Mouse (Mus musculus) thymus, postnatal 25 days (tissue): ENCODE results near the gene Gm49388.
"Not testable (repeated sequence)": the region's sequence is repeated elsewhere in the genome, so short reads cannot be mapped to it uniquely, and the experiment has no call there.

Experiments
- DNase-seq: peaks from one replicate; pipeline ENCODE4 v3.0.0; 2022

The Gm49388 gene

DNA sequence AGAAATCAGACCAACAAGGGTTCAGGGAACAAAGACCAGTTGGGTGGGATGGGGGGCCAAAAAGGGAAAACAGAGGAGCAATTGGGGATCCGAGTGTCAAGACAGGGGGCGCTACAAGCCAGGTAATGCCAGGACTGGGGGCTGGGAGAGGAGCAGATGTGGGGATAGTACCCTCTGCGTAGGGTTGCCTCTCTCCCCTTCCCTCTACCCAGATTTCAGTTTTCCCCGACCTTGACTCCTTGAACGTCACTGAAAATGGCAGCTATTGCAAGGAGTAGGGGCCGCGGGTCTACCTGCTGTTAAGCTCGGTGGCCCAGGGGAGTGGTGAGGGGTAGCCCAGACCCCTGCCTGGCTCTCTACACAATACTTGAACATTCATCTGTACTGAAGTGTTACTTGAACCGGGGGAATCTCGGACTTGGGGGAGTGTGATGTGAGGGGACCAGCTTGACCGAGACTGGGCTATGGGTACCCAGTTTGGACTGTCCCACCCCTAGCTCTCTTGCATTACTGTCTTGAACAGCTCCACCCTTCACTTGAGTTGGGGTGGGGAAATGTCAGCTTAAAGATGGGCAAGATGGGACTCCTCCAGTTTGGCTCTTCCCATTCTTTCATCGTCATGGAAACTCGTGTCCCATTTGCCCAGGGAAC, 16.9 kb upstream of the Gm49388 start:
- DNase-seq = peak; percentile 37

DNA sequence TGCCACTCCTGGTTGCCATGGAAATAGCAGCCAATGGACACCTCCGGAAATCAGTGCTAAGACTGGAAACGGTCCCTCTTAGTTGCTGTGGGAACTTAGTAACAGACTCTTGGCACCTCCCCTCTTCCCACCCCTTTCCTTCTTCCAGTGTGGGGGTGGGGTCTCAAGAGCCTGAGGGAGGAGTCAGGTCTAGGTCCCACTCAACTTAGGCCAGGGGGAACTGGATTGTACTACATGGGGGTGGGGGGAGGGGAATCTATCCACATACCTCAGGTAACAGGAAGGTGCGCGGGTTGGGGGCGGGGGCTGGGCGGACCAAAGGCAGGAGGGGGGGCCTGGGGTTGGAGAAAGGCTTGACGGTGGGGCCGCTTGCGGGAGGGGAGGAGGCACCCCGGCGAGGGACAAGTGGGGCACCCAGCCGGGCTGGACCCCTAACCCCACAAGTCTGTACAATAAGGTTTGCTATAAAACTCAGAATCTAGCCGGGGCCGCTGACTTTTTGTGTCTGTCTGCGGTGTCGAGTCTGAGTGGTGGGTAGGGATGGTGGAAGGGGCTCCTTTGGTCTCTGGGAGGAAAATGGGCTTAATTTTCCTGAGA, 16.3 kb upstream of the Gm49388 start:
- DNase-seq = peak; percentile 49

DNA sequence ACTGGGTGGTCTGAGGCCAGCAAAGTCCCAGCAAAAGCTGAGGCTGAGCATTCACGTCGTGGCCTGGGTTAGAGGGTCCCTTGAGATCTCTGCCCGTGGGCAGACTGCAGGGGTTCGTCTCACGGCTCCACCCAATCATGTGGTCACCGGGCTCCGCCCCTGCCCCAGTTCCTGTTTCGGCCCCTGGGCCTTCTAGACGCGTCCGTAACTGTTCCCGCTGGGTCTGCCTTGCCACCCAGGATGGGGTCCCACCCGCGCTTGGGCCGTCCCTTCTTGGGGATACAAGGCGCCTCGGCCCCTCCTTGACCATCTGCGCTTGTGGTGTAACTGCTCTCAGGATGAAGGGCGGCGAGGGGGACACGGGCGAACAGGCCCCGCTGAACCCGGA, 15.8 kb upstream of the Gm49388 start, which contains the start of gene Orai3:
Gene Orai3 (plus strand): TSS at position 165 of the 388 bp plus-strand sequence.
- DNase-seq = peak; percentile 68

DNA sequence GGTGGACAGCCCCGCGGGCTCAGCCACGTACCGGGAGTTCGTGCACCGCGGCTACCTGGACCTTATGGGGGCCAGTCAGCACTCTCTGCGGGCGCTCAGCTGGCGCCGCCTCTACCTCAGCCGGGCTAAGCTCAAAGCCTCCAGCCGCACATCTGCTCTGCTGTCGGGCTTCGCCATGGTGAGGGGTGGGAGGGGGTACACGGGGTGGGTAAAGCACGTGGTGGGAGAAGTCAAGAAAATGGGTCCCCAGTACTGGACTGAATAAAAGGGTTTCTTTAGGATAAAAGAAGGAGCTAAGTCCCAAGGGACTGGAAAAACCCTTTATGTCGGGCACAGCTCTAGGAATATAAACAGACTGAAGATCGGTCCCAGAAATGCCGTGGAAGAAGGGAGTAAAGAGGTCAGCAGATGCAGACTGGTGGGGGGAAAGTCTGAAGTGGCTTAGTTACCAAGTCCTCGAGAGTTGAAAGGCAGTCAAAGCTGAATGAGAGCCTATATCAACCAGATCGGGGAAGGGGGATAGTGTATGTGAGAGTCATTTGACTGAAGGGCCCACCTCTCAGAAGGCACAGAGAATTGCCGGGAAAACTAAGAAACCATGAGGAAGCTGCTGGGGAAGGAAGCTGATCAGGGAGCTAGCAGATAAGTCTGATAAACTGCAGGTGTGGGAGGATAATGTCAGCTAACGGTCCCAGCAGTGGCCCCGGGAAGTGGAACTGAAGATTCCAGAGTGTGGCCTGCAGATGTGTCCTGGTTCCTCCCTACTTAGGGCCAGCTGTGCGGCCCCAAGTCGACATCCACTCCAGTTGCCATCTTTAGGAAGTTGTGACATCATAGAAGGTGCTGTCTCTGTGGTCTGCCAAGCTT, 15.1 kb upstream of the Gm49388 start:
- DNase-seq = peak; percentile 13

DNA sequence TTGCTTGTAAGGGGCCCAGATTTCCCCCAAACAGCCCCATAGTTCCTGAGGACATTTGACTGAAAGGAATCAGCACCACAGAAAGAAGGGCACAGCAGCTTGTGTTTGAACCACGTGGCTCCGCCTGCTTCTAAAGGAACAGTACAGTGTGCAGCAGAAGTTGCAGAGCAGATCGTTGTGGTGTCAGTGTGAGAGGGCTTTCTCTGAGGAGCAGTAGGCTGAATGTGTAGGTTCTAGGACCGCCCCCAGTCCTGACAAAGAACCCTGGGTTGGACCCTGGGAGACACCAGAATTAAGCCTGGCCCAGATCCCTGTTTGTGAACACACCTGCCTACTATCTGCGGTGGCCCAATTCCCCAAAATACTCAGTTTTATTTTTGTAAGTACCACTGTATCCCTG, 14.1 kb upstream of the Gm49388 start:
- DNase-seq = peak; percentile 18

DNA sequence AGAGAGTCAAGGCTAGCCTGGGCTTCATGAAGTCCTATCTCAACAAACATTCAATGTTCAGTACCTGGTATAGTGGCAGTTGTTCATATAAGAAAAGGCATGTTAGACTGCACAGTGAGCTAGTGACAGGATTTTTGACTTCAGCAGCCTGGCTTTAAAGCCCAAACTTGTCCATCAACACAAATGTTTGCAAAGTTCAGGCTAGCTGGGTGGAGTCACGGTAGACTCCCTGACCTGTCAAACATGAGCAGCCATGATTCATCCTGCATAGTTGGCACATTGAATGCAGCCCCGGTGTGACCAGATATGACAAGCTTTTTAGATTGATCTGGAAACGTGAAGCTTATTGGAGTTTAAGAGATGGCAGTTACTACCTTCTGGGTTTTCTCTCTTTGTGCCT, 13.3 kb upstream of the Gm49388 start:
- DNase-seq = no peak

DNA sequence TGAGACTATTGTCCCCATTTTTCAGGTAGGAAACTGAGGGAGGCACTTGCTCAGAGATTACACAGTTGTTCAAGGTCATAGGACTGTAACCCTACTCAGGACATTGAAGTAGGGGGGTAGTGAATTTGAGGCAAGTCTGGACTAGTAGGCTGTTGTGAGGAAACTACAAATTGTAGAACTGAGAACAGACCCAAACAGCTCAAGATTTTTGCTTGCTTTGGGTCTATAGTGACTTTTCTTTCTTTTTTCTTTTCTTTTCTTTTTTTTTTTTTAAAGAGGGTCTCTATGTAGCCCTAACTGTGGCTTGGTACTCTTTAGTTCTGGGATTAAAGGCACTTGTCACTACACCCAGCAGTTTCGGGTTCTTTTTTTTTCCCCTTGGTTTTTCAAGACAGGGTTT, 12.9 kb upstream of the Gm49388 start:
- DNase-seq = no peak

DNA sequence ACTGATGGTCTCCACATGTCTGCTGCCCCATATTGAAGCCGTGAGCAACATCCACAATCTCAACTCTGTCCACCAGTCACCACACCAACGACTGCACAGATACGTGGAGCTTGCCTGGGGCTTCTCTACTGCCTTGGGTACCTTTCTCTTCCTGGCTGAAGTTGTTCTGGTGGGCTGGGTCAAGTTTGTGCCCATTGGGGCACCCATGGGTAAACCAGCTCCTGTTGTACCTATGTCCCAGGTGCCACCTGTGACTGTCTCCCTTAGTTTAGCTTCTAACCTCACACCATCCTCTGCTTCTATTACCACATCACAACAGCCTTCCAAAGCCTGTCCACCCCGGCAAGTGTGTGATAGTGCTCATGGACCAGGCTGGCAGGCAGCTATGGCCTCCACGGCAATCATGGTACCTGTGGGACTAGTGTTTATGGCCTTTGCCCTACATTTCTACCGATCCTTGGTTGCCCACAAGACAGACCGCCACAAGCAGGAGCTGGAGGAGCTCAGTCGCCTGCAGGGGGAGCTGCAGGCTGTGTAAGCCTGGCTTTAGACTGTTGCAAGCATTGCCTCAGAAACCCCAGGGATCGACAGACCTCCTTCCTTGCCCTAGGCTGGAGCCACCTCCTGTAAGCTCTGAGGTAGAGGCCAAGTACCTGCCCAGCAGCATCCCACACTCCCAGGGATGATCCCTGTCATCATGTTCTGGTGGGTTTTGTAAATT, 11.6 kb upstream of the Gm49388 start:
- peak; percentile 79 for DNase-seq

DNA sequence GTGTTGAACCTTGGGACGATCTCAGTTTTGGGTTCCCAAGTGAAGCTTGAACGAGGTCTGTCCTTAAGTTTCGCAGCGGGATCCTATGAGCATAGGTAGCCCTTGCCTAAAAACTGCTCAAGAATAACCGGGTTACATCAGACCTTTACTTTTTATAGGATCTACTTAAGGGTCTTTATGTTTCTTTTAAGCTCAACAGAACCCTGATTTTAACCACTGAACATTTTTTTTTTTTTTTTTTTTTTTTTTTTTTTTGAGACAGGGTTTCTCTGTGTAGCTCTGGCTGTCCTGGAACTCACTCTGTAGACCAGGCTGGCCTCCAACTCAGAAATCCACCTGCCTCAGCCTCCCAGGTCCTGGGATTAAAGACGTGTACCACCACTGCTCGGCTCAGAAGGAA, 9.6 kb upstream of the Gm49388 start:
- DNase-seq = not testable (repeated sequence)

DNA sequence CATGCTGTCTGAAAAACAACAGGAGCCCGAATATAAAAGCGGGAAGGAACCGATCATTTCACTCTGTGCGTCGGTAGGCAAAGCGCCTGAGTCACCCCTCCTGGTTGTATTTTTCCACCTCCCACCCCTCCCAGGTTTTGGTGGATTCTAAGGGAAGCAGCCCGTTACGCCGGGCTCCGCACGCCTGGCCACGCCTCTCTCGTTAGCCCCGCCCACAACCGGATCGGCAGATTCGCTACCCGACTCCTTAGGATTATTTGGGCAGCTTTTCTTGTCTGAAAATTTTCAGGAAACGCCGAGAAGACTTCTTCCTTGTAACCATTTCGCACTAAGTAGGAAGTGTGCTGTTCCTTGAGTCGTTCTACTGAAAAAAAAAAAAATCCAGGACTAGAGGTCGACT, 9.0 kb upstream of the Gm49388 start, which contains the start of gene Setd1a:
Gene Setd1a (plus strand): TSS at position 245 of the 400 bp plus-strand sequence.
- peak; percentile 86 for DNase-seq

DNA sequence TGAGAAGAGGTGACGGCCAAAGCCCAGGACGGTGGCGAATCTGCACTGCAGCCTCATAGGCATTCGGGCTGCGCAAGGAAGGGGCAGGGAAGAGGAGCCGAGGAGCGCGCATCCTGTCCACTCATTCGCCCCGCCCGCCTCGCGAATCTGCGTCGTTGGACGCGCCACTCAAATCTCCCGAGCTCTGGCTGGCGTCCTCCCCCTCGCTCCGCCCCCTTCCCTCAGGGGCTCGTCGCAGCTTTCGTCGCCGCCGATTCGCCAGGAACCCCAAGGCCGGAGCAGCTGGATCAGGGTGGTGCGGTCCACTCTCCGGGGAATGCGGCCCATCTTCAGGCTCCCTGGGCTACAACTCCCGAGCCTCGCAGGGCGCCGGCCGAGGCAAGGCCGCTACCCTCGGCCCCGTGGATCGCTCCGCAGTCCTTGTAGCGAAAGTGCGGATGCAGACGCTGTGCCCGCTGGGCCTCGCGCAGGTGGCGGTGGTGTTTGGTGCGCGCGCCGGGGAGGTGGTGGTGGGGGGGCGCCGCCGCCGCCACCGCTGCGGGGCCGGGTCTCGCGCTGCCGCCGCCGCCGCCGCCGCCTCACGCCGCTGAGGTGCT, 8.4 kb upstream of the Gm49388 start:
- DNase-seq = peak; percentile 95

DNA sequence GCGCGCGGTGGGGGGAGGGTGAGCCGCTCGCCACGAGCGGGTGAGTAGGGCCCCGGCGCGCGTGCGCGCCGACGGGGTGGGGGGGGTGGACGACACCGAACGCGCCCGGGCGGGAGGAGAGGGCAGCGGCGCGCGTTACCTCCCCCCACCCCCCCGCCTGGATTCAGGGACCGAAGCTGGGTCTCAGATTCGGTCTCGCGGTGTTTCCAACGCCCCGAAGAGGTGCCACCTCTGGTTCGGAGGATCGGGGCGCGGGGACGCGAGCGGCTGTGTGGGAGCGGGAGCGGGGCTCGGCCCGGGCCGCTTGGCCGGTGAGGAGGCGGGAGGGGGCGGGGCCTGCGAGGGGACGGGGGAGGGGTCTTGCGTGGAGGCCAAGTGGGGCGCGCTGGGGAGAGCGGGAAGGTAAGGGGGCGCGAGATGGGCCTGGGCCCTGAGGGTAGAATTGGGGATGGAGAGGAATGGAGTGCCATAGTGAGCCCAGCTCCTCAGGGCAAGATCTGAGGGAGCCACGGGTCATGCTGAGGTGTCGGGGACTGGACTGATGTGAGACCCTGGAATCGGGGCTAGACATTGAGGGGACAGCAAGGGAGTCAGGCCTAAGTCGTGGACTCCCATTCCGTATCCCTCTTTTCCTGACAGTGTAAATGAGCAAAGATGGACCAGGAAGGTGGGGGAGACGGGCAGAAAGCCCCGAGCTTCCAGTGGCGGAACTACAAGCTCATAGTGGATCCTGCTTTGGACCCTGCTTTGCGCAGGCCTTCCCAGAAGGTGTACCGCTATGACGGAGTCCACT, 7.7 kb upstream of the Gm49388 start:
- DNase-seq = peak; percentile 60

DNA sequence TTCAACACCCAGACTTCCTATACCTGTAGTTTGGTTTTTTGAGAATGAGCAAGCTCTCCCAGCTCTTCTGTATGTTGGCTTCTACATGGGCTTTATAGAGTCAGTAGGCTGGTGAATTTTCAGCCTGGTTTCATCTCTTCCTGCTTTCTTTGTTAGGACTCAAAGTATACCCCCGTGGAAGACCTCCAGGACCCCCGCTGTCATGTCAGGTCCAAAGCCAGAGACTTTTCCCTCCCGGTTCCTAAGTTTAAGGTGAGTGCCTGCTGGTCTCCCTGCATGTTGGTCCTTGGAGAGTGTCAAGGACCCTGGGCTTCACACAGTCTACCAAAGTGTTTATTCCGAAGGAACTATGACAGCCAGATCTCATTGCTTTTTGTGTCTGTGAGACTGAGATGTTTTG, 7.1 kb upstream of the Gm49388 start:
- DNase-seq = no peak

DNA sequence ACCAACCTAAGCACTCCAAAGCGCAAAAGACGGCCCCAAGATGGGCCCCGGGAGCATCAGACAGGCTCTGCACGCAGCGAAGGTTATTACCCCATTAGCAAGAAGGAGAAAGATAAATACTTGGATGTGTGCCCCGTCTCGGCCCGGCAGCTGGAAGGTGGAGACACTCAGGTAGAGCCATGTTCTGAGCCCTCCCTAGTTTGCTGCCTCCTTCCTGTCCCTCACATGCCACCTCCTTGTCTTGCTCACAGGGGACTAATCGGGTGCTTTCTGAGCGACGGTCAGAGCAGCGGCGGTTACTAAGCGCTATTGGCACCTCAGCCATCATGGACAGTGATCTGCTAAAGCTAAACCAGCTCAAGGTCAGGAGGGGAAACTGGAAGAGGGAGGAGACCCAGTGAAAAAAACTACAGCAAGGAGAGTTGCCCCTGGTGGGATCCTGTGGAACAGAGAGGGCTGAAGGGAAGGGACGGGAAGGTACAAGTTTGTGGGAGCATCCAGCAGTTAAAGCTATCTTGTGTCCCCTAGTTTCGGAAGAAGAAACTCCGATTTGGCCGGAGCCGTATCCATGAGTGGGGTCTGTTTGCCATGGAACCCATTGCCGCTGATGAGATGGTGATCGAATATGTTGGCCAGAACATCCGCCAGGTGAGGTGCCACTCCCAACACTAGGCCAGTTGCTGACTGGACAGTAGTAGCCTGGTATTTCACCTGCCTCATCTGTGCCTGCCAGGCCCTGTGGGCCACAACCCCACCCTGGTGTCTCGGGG, 11.9 kb downstream of the Gm49388 start:
- DNase-seq = no peak

DNA sequence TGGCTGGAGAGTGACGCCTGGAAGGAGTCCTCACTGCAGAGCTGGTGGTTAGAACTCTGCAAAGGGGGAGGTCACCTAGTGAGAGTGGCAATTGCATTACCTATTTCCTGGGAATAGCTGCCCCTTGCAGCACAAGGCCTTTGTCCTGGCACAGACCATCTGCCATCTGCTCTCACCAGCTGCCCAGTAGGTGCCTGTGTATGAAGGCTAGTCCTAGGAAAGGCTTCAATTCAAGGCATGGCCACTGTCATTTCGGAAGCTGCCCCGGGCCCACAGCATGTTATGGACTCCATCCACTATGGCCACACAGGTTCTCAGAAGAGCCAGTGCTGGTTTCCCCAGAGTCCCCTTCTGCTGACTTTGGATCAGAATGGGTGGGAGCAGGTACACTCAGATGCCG, 13.2 kb downstream of the Gm49388 start:
- DNase-seq = no peak

DNA sequence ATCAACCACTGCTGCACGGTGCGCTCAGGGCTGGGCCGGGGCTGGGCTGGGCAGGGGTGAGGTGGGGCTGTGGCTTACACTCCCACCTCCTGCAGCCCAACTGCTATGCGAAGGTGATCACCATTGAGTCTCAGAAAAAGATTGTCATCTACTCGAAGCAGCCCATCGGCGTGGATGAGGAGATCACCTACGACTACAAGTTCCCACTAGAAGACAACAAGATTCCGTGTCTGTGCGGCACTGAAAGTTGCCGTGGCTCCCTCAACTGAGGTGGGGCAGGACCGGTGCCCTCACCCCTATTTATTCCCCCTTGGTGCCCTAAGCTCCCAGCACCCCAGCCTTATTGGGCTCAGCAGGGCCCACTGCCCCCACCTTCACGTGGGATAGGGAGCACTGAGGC, 13.8 kb downstream of the Gm49388 start:
- DNase-seq = no peak

DNA sequence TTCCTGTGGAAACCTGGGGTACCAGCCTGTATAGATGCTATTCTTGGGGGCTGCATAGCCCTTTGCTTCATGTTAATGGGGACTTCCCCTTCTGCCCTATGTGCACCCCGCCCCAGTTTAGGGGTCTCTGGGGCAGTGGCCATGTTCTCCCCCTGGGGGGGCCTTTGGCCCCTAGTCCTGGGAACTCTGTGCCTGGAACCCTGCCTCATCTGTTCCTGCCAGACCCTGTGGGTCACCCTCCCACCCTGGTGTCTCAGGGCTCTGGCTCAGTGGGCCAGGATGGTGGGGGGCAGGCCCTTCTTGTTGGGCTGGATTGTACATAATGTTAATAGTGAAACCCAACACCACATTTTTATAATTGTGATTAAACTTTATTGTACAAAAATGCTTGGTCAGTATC, 14.3 kb downstream of the Gm49388 start:
- no peak for DNase-seq

DNA sequence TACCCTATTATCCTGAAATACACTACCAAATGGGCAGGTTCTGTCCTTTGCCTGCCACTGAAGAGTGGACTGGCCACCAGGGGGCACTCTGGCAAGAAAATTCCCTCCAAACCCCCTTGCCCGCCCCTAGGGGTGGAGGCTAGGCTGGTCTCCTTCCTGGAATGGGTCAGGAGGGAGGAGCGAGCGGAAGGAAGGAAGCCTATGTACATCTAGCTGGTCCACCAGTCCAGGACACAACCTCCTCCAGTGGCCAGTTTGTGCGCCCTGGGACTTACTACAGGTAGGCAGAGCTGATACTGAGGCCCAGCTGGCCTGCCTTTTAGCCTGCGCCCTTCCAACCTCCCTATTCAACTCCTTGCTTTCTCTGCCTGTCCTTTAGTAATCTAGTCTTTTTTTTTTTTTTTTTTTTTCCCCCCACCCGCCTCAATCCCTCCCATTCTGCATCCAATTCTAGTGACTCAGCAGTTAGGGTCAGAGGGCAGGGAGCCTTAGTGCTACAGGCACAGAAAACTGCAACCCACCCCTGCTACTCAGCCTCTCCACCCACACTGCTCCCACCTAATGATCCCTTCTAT, 15.1 kb downstream of the Gm49388 start, which contains the start of gene Hsd3b7:
Gene Hsd3b7 (plus strand): TSS at position 170 of the 575 bp plus-strand sequence.
- peak; percentile 79 for DNase-seq

DNA sequence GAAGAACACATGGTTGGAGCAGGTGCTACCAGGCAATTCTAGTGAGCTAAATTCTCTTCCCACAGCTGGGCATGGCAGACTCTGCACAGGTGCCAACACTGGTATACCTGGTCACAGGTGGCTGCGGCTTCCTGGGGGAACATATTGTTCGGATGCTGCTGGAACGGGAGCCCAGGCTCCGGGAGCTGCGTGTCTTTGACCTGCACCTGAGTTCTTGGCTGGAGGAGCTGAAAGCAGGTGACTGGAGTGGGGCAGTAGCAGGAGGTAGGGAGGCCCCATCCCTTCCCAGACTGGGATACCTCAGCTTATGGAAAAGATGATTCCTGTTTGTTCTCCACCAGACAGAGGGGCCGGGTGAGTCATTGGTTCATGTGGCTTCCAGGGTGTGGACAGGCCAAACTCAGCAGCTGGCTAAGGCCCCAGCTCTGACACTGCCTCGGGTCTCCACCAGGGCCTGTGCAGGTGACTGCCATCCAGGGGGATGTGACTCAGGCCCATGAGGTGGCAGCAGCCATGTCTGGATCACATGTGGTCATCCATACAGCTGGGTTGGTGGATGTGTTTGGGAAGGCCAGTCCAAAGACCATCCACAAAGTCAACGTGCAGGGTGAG, 15.7 kb downstream of the Gm49388 start:
- no peak for DNase-seq

DNA sequence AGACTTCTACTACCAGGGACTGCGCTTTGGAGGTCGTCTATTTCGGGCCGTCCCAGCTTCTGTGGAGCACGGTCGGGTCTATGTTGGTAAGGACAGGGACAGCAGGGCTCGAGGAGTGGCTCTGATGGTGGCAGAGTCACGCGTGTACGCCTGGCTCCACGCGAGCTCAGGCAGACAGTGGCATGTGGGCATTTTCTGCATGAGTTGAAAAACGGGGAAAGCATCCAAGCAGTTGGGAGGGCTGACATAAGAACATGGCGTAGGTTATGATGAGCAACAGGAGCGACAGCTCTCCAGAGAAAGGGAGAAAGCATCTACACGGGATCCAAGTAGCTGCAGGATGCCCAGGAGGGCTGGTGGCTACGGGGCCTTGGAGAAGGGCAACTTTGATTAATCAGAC, 16.9 kb downstream of the Gm49388 start:
- no peak for DNase-seq
